20 mouse cellular contexts compared by ENCODE assay signal in genomic region chr10:118581376-118581775, GRCm38 (mm10).
"Had no signal": no experiment of that assay in that cellular context is flagged by ENCODE, and none has a peak within 500 bp of the region (broad histone marks: within the 10 kb centered on the region; RNA-seq: fewer than 3 reads in every experiment).

No protein-coding gene starts in this region.

- H3K9ac ChIP-seq: limb, embryonic 12.5 days; limb, embryonic 15.5 days; lung, embryonic 14.5 days; midbrain, embryonic 13.5 days; neural tube, embryonic 13.5 days; stomach, embryonic 15.5 days had no signal

- H3K36me3 ChIP-seq: limb, embryonic 12.5 days; limb, embryonic 15.5 days; midbrain, embryonic 13.5 days; neural tube, embryonic 13.5 days; stomach, embryonic 15.5 days had no signal

- H3K27me3 ChIP-seq: limb, embryonic 12.5 days; limb, embryonic 15.5 days; midbrain, embryonic 13.5 days; neural tube, embryonic 13.5 days; stomach, embryonic 15.5 days had no signal

- DNase-seq: kidney, adult 11 months; kidney, adult 8-10 months; kidney, postnatal 14 days; layer of hippocampus, adult 9-11 months; left cerebral cortex, postnatal 4 days; lung, embryonic 14.5 days; retina, postnatal 1 day; right cerebral cortex, postnatal 25 days; spleen, adult 18-20 months; thymus, postnatal 36 days had no signal

- H3K4me2 ChIP-seq: limb, embryonic 12.5 days; limb, embryonic 15.5 days; lung, embryonic 14.5 days; midbrain, embryonic 13.5 days; neural tube, embryonic 13.5 days; stomach, embryonic 15.5 days had no signal

- H3K9me3 ChIP-seq: limb, embryonic 15.5 days; midbrain, embryonic 13.5 days; neural tube, embryonic 13.5 days; stomach, embryonic 15.5 days had no signal

- ATAC-seq: lung, postnatal 0 days; midbrain, embryonic 13.5 days; midbrain, embryonic 16.5 days had no signal

- H3K27ac ChIP-seq: layer of hippocampus, adult 2 months; limb, embryonic 12.5 days; limb, embryonic 15.5 days; macrophage; midbrain, embryonic 13.5 days; neural tube, embryonic 13.5 days; stomach, embryonic 15.5 days had no signal

- H3K4me3 ChIP-seq: layer of hippocampus, adult 2 months; limb, embryonic 12.5 days; limb, embryonic 15.5 days; midbrain, embryonic 13.5 days; myocyte; neural tube, embryonic 13.5 days; stomach, embryonic 15.5 days had no signal

- H3K4me1 ChIP-seq: limb, embryonic 12.5 days; limb, embryonic 15.5 days; midbrain, embryonic 13.5 days; neural tube, embryonic 13.5 days; stomach, embryonic 15.5 days had no signal
